Mouse (Mus musculus) olfactory bulb, adult 2 months (tissue): ENCODE measurements around the gene Trpm3.

Experiments
- CTCF ChIP-seq: fragments of 200-500 bp; IDR thresholded peaks from 2 replicates; pipeline ENCODE4 v1.5.1; 2012; ENCODE audit warnings: low read depth, mild to moderate bottlenecking, low read length, moderate library complexity; ENCODE audit not compliant: insufficient read depth
- POLR2A ChIP-seq: fragments of 200-500 bp; IDR thresholded peaks from 2 replicates; pipeline ENCODE4 v1.6.1; 2012; ENCODE audit warnings: mild to moderate bottlenecking, low read depth, low read length, moderate library complexity; ENCODE audit not compliant: insufficient read depth

GRCm38 (mm10) chr19:22105648-22106047 is 33.2 kb upstream of the Trpm3 start:
- TF ChIP-seq POLR2A (no peak), CTCF (no peak)
